ENCODE assay signal across 13 mouse cellular contexts in genomic region chr16:90145244-90145643, GRCm38 (mm10). TPM values are rescaled to one million over a fixed set of nuclear protein-coding genes. Genes with fewer than 3 reads are reported as not detected.
DNase-seq lines count a peak whose midpoint lies in the region; ATAC-seq lines count a peak whose summit lies in the region.
"Had no signal": no experiment of that assay in that cellular context is flagged by ENCODE, and none has a peak within 500 bp of the region (broad histone marks: within the 10 kb centered on the region; RNA-seq: fewer than 3 reads in every experiment).

No protein-coding gene starts in this region.

- DNase-seq in liver, result no peak
- peak; percentile 14 for DNase-seq in large intestine, adult 2 months (ENCODE audit: low read depth, low spot score)
- no peak for DNase-seq in cerebellum, postnatal 10 days
- no peak for DNase-seq in lung, postnatal 14 days
- DNase-seq: adrenal gland, postnatal 25 days; layer of hippocampus, postnatal 36 days; lung, adult 2 months had no signal

- no peaks in the 10 kb centered on the region for H3K9me3 ChIP-seq in forebrain, embryonic 12.5 days
- no peaks in the 10 kb centered on the region for H3K9me3 ChIP-seq in forebrain, embryonic 15.5 days
- H3K9me3 ChIP-seq in liver, embryonic 12.5 days (replicated peaks), result no peaks in the 10 kb centered on the region
- no peaks in the 10 kb centered on the region for H3K9me3 ChIP-seq in neural tube, embryonic 13.5 days
- H3K9me3 ChIP-seq: embryonic facial prominence, embryonic 12.5 days had no signal

- peaks cover 29% of the 10 kb centered on the region for H3K4me1 ChIP-seq in forebrain, embryonic 12.5 days
- peaks cover 22% of the 10 kb centered on the region for H3K4me1 ChIP-seq in forebrain, embryonic 15.5 days
- peaks cover 35% of the 10 kb centered on the region for H3K4me1 ChIP-seq in liver, embryonic 12.5 days
- peaks cover 27% of the 10 kb centered on the region for H3K4me1 ChIP-seq in neural tube, embryonic 13.5 days (replicated peaks)

- H3K27me3 ChIP-seq in forebrain, embryonic 12.5 days, result no peaks in the 10 kb centered on the region
- H3K27me3 ChIP-seq in forebrain, embryonic 15.5 days, result no peaks in the 10 kb centered on the region
- peaks cover 15% of the 10 kb centered on the region for H3K27me3 ChIP-seq in liver, embryonic 12.5 days (replicated peaks)
- no peaks in the 10 kb centered on the region for H3K27me3 ChIP-seq in neural tube, embryonic 13.5 days
- H3K27me3 ChIP-seq: embryonic facial prominence, embryonic 12.5 days; Patski had no signal

- no peak overlapping the region for H3K9ac ChIP-seq in forebrain, embryonic 12.5 days
- no peak overlapping the region for H3K9ac ChIP-seq in forebrain, embryonic 15.5 days (replicated peaks)
- H3K9ac ChIP-seq in liver, embryonic 12.5 days, result no peak overlapping the region
- no peak overlapping the region for H3K9ac ChIP-seq in neural tube, embryonic 13.5 days

- no peak for ATAC-seq in forebrain, embryonic 12.5 days (ENCODE audit: low FRiP score)
- ATAC-seq in forebrain, embryonic 15.5 days (replicated peaks), result no peak
- ATAC-seq in liver, embryonic 12.5 days, result no peak
- ATAC-seq in neural tube, embryonic 13.5 days (ENCODE audit: low read depth), result no peak
- ATAC-seq: Patski had no signal

- H3K4me3 ChIP-seq in forebrain, embryonic 12.5 days (replicated peaks), result no peak overlapping the region
- no peak overlapping the region for H3K4me3 ChIP-seq in forebrain, embryonic 15.5 days
- H3K4me3 ChIP-seq in liver, embryonic 12.5 days, result no peak overlapping the region
- peak overlapping the region; percentile 70; the same call in 1 of the 2 replicates for H3K4me3 ChIP-seq in neural tube, embryonic 13.5 days

- 100% methylated on average over 1 of the region's 1 CpGs for WGBS in forebrain, embryonic 12.5 days
- 93% methylated on average over 1 of the region's 1 CpGs for WGBS in forebrain, embryonic 15.5 days
- 84% methylated on average over 1 of the region's 1 CpGs for WGBS in liver, embryonic 12.5 days (ENCODE audit: insufficient replicate concordance)
- 38% methylated on average over 1 of the region's 1 CpGs for WGBS in large intestine, adult 2 months
- WGBS in neural tube, embryonic 13.5 days, result 70% methylated on average over 1 of the region's 1 CpGs

- no peak overlapping the region for H3K27ac ChIP-seq in forebrain, embryonic 12.5 days
- H3K27ac ChIP-seq in forebrain, embryonic 15.5 days (replicated peaks), result no peak overlapping the region
- H3K27ac ChIP-seq in liver, embryonic 12.5 days, result no peak overlapping the region; the same call in 1 of the 2 replicates
- no peak overlapping the region for H3K27ac ChIP-seq in neural tube, embryonic 13.5 days (replicated peaks)

- H3K36me3 ChIP-seq in forebrain, embryonic 12.5 days (replicated peaks), result no peaks in the 10 kb centered on the region
- no peaks in the 10 kb centered on the region for H3K36me3 ChIP-seq in forebrain, embryonic 15.5 days
- no peaks in the 10 kb centered on the region for H3K36me3 ChIP-seq in liver, embryonic 12.5 days
- no peaks in the 10 kb centered on the region for H3K36me3 ChIP-seq in neural tube, embryonic 13.5 days
- H3K36me3 ChIP-seq: embryonic facial prominence, embryonic 12.5 days had no signal

- peak overlapping the region; percentile 90; the same call in 1 of the 2 replicates for H3K4me2 ChIP-seq in forebrain, embryonic 12.5 days
- H3K4me2 ChIP-seq in forebrain, embryonic 15.5 days (replicated peaks), result no peak overlapping the region
- H3K4me2 ChIP-seq in liver, embryonic 12.5 days, result peak overlapping the region; percentile 99
- H3K4me2 ChIP-seq in neural tube, embryonic 13.5 days, result no peak overlapping the region

RNA-seq across cellular contexts. Expression of gene Tiam1, which starts 1.7 kb away (rescaled TPM):
- polyA plus RNA-seq in forebrain, embryonic 12.5 days (2016; fragmentation: Nextera tagmentation; extraction: Ambion mirVana), result 24.7 and 31.5 TPM in 2 replicates
- polyA plus RNA-seq in forebrain, embryonic 15.5 days (2015; fragmentation: Nextera tagmentation; extraction: Ambion mirVana), result 33.8 and 35.1 TPM in 2 replicates
- polyA plus RNA-seq in liver, embryonic 12.5 days (2016; fragmentation: Nextera tagmentation; extraction: Ambion mirVana), result 6.7 and 9.7 TPM in 2 replicates
- polyA plus RNA-seq in large intestine, adult 2 months (2012; rRNA removed), result 2.8 and 3.3 TPM in 2 replicates
- polyA plus RNA-seq in neural tube, embryonic 13.5 days (2015; fragmentation: Nextera tagmentation; extraction: Ambion mirVana), result 21.2 and 21.9 TPM in 2 replicates

Comparison
In these comparisons a context has a peak if more than half of its experiments do, and no peak if none do; other contexts are left out.
1. H3K4me2 ChIP-seq: peak in forebrain, embryonic 12.5 days (single experiment) and liver, embryonic 12.5 days (single experiment); none in forebrain, embryonic 15.5 days (single experiment) and neural tube, embryonic 13.5 days (single experiment).